Mouse (Mus musculus): ENCODE measurements around the gene Xrcc5.
A peak's percentile ranks its signal among the peaks of the same experiment; 100 is the strongest.

The Xrcc5 gene

DNA sequence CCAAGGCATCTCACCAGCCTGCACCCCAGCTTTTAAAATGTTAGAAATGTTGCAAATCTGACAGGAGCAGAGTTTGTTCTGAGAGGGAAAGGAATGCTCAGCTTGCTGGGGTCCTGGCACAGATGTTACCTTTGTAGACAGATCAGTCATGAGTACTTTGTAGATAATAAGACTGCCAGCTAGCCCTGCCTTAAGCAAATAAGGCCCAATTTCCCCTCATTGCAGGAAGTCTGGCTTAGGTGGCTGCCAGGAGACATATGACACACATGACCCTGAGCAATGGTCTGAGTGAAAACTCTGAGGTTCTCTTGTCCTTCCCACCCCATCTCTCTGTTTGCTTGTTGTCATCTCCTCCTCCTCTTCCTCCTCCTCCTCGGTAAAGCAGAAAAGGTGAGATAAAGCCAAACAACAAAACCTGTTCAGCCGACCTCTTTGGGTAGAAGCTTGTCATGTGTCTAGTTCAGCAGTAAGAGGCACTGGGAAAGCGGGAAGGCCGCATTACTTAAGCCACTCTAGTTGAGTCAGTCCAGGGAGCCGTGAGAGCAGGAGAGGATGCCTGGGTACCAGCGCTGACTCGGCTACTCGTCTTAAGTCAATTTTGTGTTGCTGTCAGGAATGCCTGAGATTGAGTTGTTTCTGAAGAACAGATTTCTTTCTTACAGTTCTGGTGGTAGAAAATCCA, 92.6 kb downstream of the Xrcc5 start:
- DNase-seq, result no peak

DNA sequence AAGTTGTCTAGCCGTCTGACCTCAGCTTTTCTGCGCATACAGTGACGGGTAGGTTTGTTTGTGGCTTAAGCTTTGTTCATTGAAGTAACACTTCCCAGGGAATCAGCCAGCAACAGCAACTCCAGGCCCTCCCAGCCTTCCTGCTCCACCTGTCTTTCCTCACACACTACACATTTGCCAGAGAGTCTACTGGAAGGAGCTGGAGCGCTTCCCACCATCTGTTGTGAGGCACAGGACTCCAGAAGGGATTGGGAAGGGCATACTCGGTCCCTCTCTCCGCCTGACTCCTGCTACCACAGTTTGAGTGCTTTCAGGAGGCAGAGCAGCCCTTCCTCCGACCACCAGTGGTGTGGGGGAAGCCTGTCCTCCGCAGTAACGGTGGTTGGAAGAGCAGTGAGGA, 93.4 kb downstream of the Xrcc5 start:
- peak; percentile 95 to 96 for DNase-seq

- no peak for DNase-seq
Measured at GRCm38 (mm10) chr1:72401331-72402069, 94.3 kb downstream of the Xrcc5 start.

GRCm38 (mm10) chr1:72406505-72407079, 99.4 kb downstream of the Xrcc5 start:
- peak; percentile 38 to 41 for DNase-seq

GRCm38 (mm10) chr1:72409936-72410335, 102.7 kb downstream of the Xrcc5 start:
- DNase-seq, result peak; percentile 84 to 86

GRCm38 (mm10) chr1:72411108-72411507, 103.9 kb downstream of the Xrcc5 start:
- DNase-seq, result no peak

GRCm38 (mm10) chr1:72413205-72413604, 106.0 kb downstream of the Xrcc5 start:
- no peak for DNase-seq

DNA sequence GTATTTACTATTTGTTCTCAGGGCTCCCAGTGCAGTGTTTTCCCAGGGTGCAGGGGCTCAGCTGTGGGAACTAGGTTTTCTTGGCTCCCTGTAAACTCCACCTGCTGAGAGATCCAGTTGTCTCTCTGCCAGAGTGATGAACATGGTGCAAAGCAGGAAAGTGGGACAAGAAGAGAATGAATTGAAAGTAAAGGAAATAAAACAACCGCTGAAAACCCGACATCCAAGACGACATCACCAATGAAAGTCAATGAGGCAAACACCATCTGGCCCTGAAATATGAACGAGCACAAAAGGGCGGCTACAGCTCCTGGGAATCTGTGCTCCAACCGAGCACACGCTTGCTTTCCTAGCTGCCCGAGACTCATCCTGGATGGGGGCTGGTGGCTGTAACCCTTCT, 106.9 kb downstream of the Xrcc5 start:
- DNase-seq, result peak; percentile 56 to 57

- DNase-seq, result peak; percentile 54 to 60
Measured at GRCm38 (mm10) chr1:72414561-72415253, 107.5 kb downstream of the Xrcc5 start.

DNA sequence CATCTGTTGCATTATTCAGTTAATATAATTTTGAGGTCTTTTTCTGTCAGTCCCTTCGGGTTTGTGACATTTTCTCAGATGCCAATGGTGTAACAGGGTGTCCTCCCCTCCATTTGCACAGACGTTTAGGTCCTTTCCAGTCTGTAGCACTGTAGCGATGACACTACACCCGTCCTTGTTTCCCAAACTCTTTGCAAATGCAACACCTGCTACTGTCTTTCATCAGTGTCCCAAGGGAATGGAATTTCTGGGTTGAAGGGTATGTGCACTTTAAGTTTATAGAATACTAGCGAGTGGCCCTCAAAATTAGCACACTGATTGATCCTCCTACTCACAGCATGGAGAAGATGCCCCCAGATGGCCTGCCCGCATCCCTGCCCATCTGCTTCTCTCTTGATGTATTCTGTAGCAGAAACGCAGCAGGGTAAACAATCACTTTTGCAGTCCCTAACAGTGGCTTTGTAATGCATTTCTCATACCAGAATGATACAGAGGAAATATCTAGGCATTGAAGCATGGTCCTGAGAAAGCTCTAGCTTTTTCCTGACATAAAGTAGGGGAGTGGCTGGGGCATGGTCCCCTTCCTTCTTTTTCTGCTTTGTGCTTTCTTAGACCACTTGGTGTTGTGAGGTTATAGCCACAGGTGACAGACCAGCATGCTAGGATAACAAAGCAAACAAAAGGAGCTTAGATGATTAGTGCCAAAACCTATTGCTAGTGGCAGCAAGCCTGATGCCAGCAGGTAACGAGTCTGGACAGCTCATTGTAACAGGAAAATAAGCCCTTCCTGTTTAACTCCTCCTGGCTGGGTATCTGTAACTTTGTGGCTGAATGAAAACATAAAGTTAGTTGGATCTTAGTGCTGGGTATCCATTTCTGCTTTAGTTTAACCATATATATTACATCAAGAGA, 111.8 kb downstream of the Xrcc5 start:
- DNase-seq, result peak; percentile 53 to 72

DNA sequence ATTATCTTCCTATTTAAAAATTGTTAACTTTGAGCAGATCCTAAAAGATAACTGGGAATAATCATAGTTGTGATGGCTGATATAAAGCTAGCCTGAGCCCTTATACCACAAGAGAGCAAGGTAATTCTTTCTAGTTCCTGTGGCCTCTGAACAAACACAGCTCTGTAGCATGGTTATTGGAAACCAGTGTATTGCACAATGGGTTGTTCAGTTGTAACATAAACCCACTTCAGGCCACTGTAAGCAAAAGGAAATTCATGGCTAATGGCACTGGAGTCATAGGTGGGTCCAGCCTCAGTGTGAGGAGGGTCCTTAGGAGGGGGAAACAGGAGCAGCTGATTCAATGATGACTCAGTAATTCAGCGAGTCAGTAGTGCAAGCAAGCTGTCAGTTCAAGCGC, 113.0 kb downstream of the Xrcc5 start:
- DNase-seq, result no peak

- peak; percentile 90 to 93 for DNase-seq
Measured at GRCm38 (mm10) chr1:72422121-72422520, 114.9 kb downstream of the Xrcc5 start.

- no peak for DNase-seq
Measured at GRCm38 (mm10) chr1:72426456-72426855, 119.2 kb downstream of the Xrcc5 start.

DNA sequence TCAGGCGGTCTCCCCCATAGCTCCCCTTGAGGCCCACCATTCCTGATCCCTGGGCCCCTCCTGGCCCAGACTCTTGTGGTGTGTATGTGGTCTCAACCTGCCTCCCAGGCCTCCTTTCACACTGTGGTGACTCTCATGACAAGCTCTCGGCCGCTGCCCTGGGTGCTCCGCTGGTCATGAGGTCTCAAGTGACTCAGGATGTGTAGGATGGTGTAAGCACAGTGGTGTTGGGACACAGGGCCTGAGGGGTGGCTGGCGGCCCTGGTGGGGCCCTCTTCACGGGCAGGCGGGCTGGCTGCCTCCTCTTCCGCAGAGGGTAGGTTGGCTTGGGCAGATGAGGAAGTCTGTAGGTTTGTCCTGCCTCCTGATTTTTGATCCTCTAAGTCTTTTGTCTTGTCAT, 121.3 kb downstream of the Xrcc5 start:
- no peak for DNase-seq

GRCm38 (mm10) chr1:72429107-72429807, 122.0 kb downstream of the Xrcc5 start:
- DNase-seq, result no peak

- no peak for DNase-seq
Measured at GRCm38 (mm10) chr1:72432579-72432978, 125.4 kb downstream of the Xrcc5 start.

DNA sequence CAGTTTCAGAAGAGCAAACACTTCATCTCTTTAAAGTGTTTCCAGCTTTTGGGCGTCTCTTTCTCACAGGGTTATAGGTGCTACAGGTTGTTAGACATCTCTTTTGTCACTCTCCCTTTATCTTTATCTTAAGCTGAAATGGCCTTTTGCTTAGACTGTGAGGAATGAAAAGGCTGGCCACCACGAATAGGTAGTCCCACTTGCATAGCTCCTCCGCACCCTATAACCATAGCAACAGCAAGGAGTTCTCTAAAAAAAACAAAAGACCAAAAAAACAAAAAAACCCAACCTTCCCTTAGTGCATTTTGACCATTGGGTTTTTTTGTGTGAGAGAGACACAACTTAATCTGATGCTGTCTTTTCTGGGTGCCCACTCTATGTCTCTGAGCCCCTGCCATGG, 127.3 kb downstream of the Xrcc5 start:
- no peak for DNase-seq

GRCm38 (mm10) chr1:72436967-72437366, 129.7 kb downstream of the Xrcc5 start:
- DNase-seq, result no peak

GRCm38 (mm10) chr1:72439146-72439545, 131.9 kb downstream of the Xrcc5 start:
- DNase-seq, result peak; percentile 76 to 77

DNA sequence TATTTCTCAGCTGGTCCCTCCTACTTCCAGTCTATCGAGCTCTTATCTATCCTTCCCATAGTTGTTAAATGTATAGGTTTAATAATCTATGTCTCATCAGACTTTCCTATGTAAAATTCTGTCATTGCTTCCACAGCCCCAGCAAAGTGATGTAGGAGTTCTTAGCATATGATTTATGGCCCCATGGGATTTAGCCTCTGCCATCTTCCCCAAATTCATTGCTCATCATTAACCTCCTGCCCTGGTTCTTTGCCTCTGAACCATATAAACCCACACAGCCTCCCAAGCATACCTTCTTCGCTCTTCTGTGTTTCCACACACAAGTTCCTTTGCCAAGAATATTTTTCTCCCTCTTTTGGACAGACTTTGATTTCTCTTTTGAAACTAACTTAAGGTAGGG, 135.5 kb downstream of the Xrcc5 start:
- no peak for DNase-seq

Measured in cerebellum, postnatal 10 days (tissue).